Comparison of ENCODE assay signal across 8 mouse cellular contexts in the genomic region with DNA sequence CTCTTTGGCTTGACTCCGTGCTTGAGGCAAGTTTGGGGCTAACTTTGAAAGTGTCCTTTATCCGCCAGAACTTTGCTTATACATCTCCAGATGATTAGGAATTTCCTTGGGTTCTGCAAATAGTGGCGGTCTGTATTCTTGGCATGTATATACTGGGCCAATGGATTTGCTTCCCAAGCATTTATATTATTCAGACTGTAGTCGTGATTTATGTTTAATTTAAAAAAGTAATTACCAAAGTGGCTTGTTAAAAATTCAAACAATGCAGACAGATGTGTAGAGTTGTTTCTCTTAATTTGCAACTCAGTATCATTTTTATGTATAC. TPM values are rescaled to one million over a fixed set of nuclear protein-coding genes. Genes with fewer than 3 reads are reported as not detected.
DNase-seq lines count a peak whose midpoint lies in the region; ATAC-seq and TF ChIP-seq lines count a peak whose summit lies in the region.

No protein-coding gene starts in this region.

- ATAC-seq in heart, postnatal 0 days (ENCODE audit: insufficient read depth, low read depth), result peak; percentile 14
- peak; percentile 18 for ATAC-seq in Patski
- peak; percentile 49; the same call in 1 of the 2 replicates for ATAC-seq in hindbrain, embryonic 12.5 days (ENCODE audit: low FRiP score)
- ATAC-seq in midbrain, embryonic 13.5 days, result no peak
- no peak for ATAC-seq in monocyte, adult 5-6 weeks (replicated peaks; ENCODE audit: insufficient number of reproducible peaks, low FRiP score, low TSS enrichment, poor library complexity, severe bottlenecking)

- 0 out of 2 replicates have a peak, but pooled peaks cover 4% of the 10 kb centered on the region for H3K4me1 ChIP-seq in heart, postnatal 0 days (ENCODE audit: control insufficient read depth, insufficient read depth)
- H3K4me1 ChIP-seq in hindbrain, embryonic 12.5 days, result no peaks in the 10 kb centered on the region
- 0 out of 2 replicates have a peak, but pooled peaks cover 8% of the 10 kb centered on the region for H3K4me1 ChIP-seq in midbrain, embryonic 13.5 days (replicated peaks)

- no peak for TF ChIP-seq CTCF in heart, postnatal 0 days (IDR thresholded peaks at IDR 0.05; ENCODE audit: low read depth)
- TF ChIP-seq CTCF in Patski (IDR thresholded peaks at IDR 0.05), result no peak

- no peaks in the 10 kb centered on the region for H3K9me3 ChIP-seq in heart, postnatal 0 days (replicated peaks; ENCODE audit: control insufficient read depth, low read length)
- H3K9me3 ChIP-seq in hindbrain, embryonic 12.5 days (replicated peaks), result no peaks in the 10 kb centered on the region
- no peaks in the 10 kb centered on the region for H3K9me3 ChIP-seq in midbrain, embryonic 13.5 days

- H3K27ac ChIP-seq in heart, postnatal 0 days (ENCODE audit: low read depth), result no peak overlapping the region
- no peak overlapping the region for H3K27ac ChIP-seq in hindbrain, embryonic 12.5 days
- H3K27ac ChIP-seq in midbrain, embryonic 13.5 days, result no peak overlapping the region

- in situ Hi-C loops in Patski (cut with MboI; ENCODE audit: low pct_unique_long_range_greater_than_20kb), result no loop called here

- peak overlapping the region; percentile 77 for H3K4me3 ChIP-seq in heart, postnatal 0 days (ENCODE audit: low read depth, low read length)
- H3K4me3 ChIP-seq in hindbrain, embryonic 12.5 days, result peak overlapping the region; percentile 43
- H3K4me3 ChIP-seq in midbrain, embryonic 13.5 days (replicated peaks), result peak overlapping the region; percentile 49

- TF ChIP-seq EP300 in heart, postnatal 0 days (IDR thresholded peaks at IDR 0.05; ENCODE audit: low read depth), result no peak

- H3K9ac ChIP-seq in heart, postnatal 0 days (replicated peaks; ENCODE audit: low read depth, low read length), result peak overlapping the region; percentile 71
- H3K9ac ChIP-seq in hindbrain, embryonic 12.5 days, result peak overlapping the region; percentile 13; the same call in 1 of the 2 replicates
- H3K9ac ChIP-seq in midbrain, embryonic 13.5 days (replicated peaks), result peak overlapping the region; percentile 60

- H3K36me3 ChIP-seq in heart, postnatal 0 days (replicated peaks; ENCODE audit: control insufficient read depth, insufficient read depth, low read length), result no peaks in the 10 kb centered on the region
- no peaks in the 10 kb centered on the region for H3K36me3 ChIP-seq in hindbrain, embryonic 12.5 days
- no peaks in the 10 kb centered on the region for H3K36me3 ChIP-seq in midbrain, embryonic 13.5 days

- no peaks in the 10 kb centered on the region for H3K27me3 ChIP-seq in heart, postnatal 0 days (ENCODE audit: control insufficient read depth, insufficient read depth, low read length)
- peaks cover 7% of the 10 kb centered on the region for H3K27me3 ChIP-seq in Patski
- H3K27me3 ChIP-seq in hindbrain, embryonic 12.5 days, result peaks cover 24% of the 10 kb centered on the region
- peaks cover 26% of the 10 kb centered on the region for H3K27me3 ChIP-seq in midbrain, embryonic 13.5 days

- no peak for DNase-seq in heart, postnatal 0 days (ENCODE audit: low spot score)
- no peak for DNase-seq in heart, adult 18-20 months
- no peak for DNase-seq in Patski (ENCODE audit: low read depth, low spot score)
- no peak for DNase-seq in urinary bladder, postnatal 10 days (ENCODE audit: low spot score)
- no peak for DNase-seq in layer of hippocampus, adult 11-12 months (ENCODE audit: low spot score)

- WGBS in heart, postnatal 0 days, result 11% methylated on average over 4 of the region's 4 CpGs
- 16% methylated on average over 4 of the region's 4 CpGs for WGBS in hindbrain, embryonic 12.5 days
- WGBS in midbrain, embryonic 13.5 days, result 15% methylated on average over 4 of the region's 4 CpGs

- POLR2A ChIA-PET in Patski (lab: Charles Lee), result no interaction called here

- peak overlapping the region; percentile 57 for H3K4me2 ChIP-seq in heart, postnatal 0 days (ENCODE audit: low read depth, low read length)
- peak overlapping the region; percentile 59 for H3K4me2 ChIP-seq in hindbrain, embryonic 12.5 days (replicated peaks)
- H3K4me2 ChIP-seq in midbrain, embryonic 13.5 days (replicated peaks), result peak overlapping the region; percentile 64

- CTCF ChIA-PET in Patski (lab: Charles Lee), result no interaction called here

RNA-seq across cellular contexts. Expression of a gene that starts 0.3 kb away (rescaled TPM):
- total RNA-seq in heart, postnatal 0 days (2014; rRNA removed; ENCODE audit: low replicate concordance), result 8.3 and 13.3 TPM in 2 replicates
- 4.0 and 5.2 TPM in 2 replicates for polyA plus RNA-seq in heart, postnatal 0 days (2015; fragmentation: Nextera tagmentation; extraction: Ambion mirVana)
- total RNA-seq in heart, adult 18-20 months (2021), result 1 to 10 TPM; 1.3 to 1.7 TPM
- polyA plus RNA-seq in Patski (2021), result 1.0 TPM
- polyA plus RNA-seq in hindbrain, embryonic 12.5 days (2016; fragmentation: Nextera tagmentation; extraction: Ambion mirVana), result 1.2 and 1.4 TPM in 2 replicates
- polyA plus RNA-seq in midbrain, embryonic 13.5 days (2015; fragmentation: Nextera tagmentation; extraction: Ambion mirVana), result 0.89 and 0.98 TPM in 2 replicates
- total RNA-seq in monocyte, adult 5-6 weeks (2017), result 3.1 to 9.2 TPM (median 5.0 TPM) in 3 replicates

RNA-seq across cellular contexts. Expression of a gene that starts 35.5 kb away (rescaled TPM):
- 2.7 and 5.6 TPM in 2 replicates for total RNA-seq in heart, postnatal 0 days (2014; rRNA removed; ENCODE audit: low replicate concordance)
- polyA plus RNA-seq in heart, postnatal 0 days (2015; fragmentation: Nextera tagmentation; extraction: Ambion mirVana), result 3.6 and 6.0 TPM in 2 replicates
- total RNA-seq in heart, adult 18-20 months (2021), result 100 to 1,000 TPM; 145 to 182 TPM
- 0.04 TPM for polyA plus RNA-seq in Patski (2021)
- 0.21 and 0.23 TPM in 2 replicates for polyA plus RNA-seq in hindbrain, embryonic 12.5 days (2016; fragmentation: Nextera tagmentation; extraction: Ambion mirVana)
- polyA plus RNA-seq in midbrain, embryonic 13.5 days (2015; fragmentation: Nextera tagmentation; extraction: Ambion mirVana), result 0.15 and 0.19 TPM in 2 replicates
- total RNA-seq in monocyte, adult 5-6 weeks (2017), result 1.1 to 3.4 TPM (median 2.6 TPM) in 3 replicates

RNA-seq across cellular contexts. Expression of a gene that starts 54.0 kb away (rescaled TPM):
- 3.8 and 7.3 TPM in 2 replicates for total RNA-seq in heart, postnatal 0 days (2014; rRNA removed; ENCODE audit: low replicate concordance)
- 7.8 TPM in 2 replicates for polyA plus RNA-seq in heart, postnatal 0 days (2015; fragmentation: Nextera tagmentation; extraction: Ambion mirVana)
- under 1 TPM; 0.21 to 0.35 TPM for total RNA-seq in heart, adult 18-20 months (2021)
- not detected for polyA plus RNA-seq in Patski (2021)
- polyA plus RNA-seq in hindbrain, embryonic 12.5 days (2016; fragmentation: Nextera tagmentation; extraction: Ambion mirVana), result 5.2 and 7.6 TPM in 2 replicates
- 19.7 and 23.8 TPM in 2 replicates for polyA plus RNA-seq in midbrain, embryonic 13.5 days (2015; fragmentation: Nextera tagmentation; extraction: Ambion mirVana)
- 0.53 to 3.7 TPM (median 0.87 TPM) in 3 replicates for total RNA-seq in monocyte, adult 5-6 weeks (2017)

Comparison
In these comparisons a context has a peak if more than half of its experiments do, and no peak if none do; other contexts are left out.
1. ATAC-seq: peak in heart, postnatal 0 days (single experiment), Patski (single experiment) and hindbrain, embryonic 12.5 days (single experiment); none in midbrain, embryonic 13.5 days (single experiment) and monocyte, adult 5-6 weeks (single experiment).
2. H3K9ac ChIP-seq: peak in every context shown above with its lines; median percentile 71 in heart, postnatal 0 days; 60 in midbrain, embryonic 13.5 days; 13 in hindbrain, embryonic 12.5 days.
3. Peak in every context shown above with its lines, with median percentiles within 50 percentile points of each other: H3K4me2 ChIP-seq and H3K4me3 ChIP-seq.